10 mouse cellular contexts compared by ENCODE assay signal in the genomic region with DNA sequence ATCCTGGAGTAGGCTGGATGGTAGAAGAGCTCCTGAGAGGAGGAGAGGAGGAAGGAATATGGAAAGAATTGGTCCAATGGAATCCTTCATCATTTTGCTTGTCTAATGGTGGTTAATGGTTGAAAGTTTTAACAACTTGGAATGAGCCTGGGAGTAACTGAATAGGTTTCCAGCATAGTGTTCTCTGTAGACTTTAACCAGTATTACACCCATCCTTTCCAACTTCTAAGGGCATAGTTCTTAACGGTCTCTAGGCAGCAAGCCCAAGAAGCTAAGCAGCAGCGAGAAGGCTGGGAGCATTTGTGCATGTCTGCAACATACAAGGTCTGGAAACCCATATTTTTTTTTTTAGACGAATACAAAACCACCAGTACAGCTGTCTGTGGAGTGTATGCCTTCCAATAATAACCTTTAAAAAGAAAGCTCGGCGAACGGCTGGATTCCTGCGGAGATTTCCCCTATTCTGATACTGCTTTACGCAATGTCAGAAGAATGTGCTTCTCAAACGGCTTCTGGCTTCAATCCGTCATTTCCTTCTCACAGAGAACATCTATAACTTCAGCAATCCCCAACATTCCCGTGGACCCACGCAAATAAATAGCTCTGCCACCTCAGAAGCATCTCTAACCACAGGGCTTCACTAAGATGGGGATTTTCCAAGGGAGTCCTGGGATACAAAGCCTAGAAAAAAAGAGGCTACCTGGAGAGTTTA. TPM values are rescaled to one million over a fixed set of nuclear protein-coding genes. Genes with fewer than 3 reads are reported as not detected.
A peak's percentile ranks its signal among the peaks of the same experiment; 100 is the strongest.
DNase-seq lines count a peak whose midpoint lies in the region; ATAC-seq and TF ChIP-seq lines count a peak whose summit lies in the region.
"Had no signal": no experiment of that assay in that cellular context is flagged by ENCODE, and none has a peak within 500 bp of the region (broad histone marks: within the 10 kb centered on the region; RNA-seq: fewer than 3 reads in every experiment).

No protein-coding gene starts in this region.

- DNase-seq in heart, adult 11 months, result peak; percentile 84
- DNase-seq in heart, postnatal 4 days, result no peak
- no peak for DNase-seq in lung, postnatal 25 days (ENCODE audit: low spot score)
- DNase-seq in kidney, adult 2 months, result peak; percentile 86
- no peak for DNase-seq in adrenal gland, postnatal 36 days
- no peak for DNase-seq in embryo, embryonic 10 days (ENCODE audit: low spot score)

- H3K4me3 ChIP-seq in lung, embryonic 16.5 days (ENCODE audit: low read length), result peak overlapping the region; percentile 6; the same call in 1 of the 2 replicates
- H3K4me3 ChIP-seq in kidney, adult 2 months (ENCODE audit: insufficient read depth, low read depth, low read length), result peak overlapping the region; percentile 37
- peak overlapping the region; percentile 6 for H3K4me3 ChIP-seq in stomach, embryonic 16.5 days (replicated peaks; ENCODE audit: low read length)
- H3K4me3 ChIP-seq: midbrain, embryonic 13.5 days had no signal

- H3K9ac ChIP-seq in lung, embryonic 16.5 days (ENCODE audit: low read length), result no peak overlapping the region
- H3K9ac ChIP-seq in stomach, embryonic 16.5 days (ENCODE audit: low read length), result no peak overlapping the region
- H3K9ac ChIP-seq: midbrain, embryonic 13.5 days had no signal

- H3K36me3 ChIP-seq in lung, embryonic 16.5 days (ENCODE audit: control insufficient read depth, insufficient read depth, low read length), result no peaks in the 10 kb centered on the region
- H3K36me3 ChIP-seq in kidney, adult 2 months (ENCODE audit: control insufficient read depth, insufficient read depth, low read length), result no peaks in the 10 kb centered on the region
- no peaks in the 10 kb centered on the region for H3K36me3 ChIP-seq in stomach, embryonic 16.5 days (ENCODE audit: control insufficient read depth, insufficient read depth, low read length)
- H3K36me3 ChIP-seq: midbrain, embryonic 13.5 days had no signal

- no peaks in the 10 kb centered on the region for H3K27me3 ChIP-seq in lung, embryonic 16.5 days (ENCODE audit: control insufficient read depth, insufficient read depth, low read depth, low read length)
- no peaks in the 10 kb centered on the region for H3K27me3 ChIP-seq in kidney, adult 2 months (replicated peaks; ENCODE audit: control insufficient read depth, insufficient read depth, low read length)
- no peaks in the 10 kb centered on the region for H3K27me3 ChIP-seq in stomach, embryonic 16.5 days (ENCODE audit: control insufficient read depth, insufficient read depth, low read length)
- H3K27me3 ChIP-seq: midbrain, embryonic 13.5 days had no signal

- TF ChIP-seq CTCF in kidney, adult 2 months (conservative IDR thresholded peaks at IDR 0.05; ENCODE audit: insufficient read depth, insufficient read length, low read depth, low read length), result no peak

- no peak overlapping the region for H3K27ac ChIP-seq in lung, embryonic 16.5 days (ENCODE audit: low read length)
- peak overlapping the region; percentile 78 for H3K27ac ChIP-seq in kidney, adult 2 months (ENCODE audit: insufficient read depth, low read depth, low read length)
- H3K27ac ChIP-seq in stomach, embryonic 16.5 days (ENCODE audit: low read length), result no peak overlapping the region; the same call in 1 of the 2 replicates
- H3K27ac ChIP-seq: midbrain, embryonic 13.5 days had no signal

- ATAC-seq in lung, embryonic 16.5 days (ENCODE audit: low read depth), result no peak
- no peak for ATAC-seq in stomach, embryonic 16.5 days (ENCODE audit: insufficient read depth, low FRiP score)
- ATAC-seq: inflammation-experienced regulatory T-cells, adult 6 months; midbrain, embryonic 13.5 days had no signal

- H3K4me1 ChIP-seq in lung, embryonic 16.5 days (replicated peaks; ENCODE audit: control insufficient read depth, insufficient read depth, low read length), result peaks cover 10% of the 10 kb centered on the region; the same call in 1 of the 2 replicates
- H3K4me1 ChIP-seq in kidney, adult 2 months (ENCODE audit: control insufficient read depth, insufficient read depth, low read length), result peaks cover 28% of the 10 kb centered on the region
- H3K4me1 ChIP-seq in stomach, embryonic 16.5 days (ENCODE audit: control insufficient read depth, insufficient read depth, low read length), result peaks cover 10% of the 10 kb centered on the region; the same call in 1 of the 2 replicates

- 56% methylated on average over 12 of the region's 12 CpGs for WGBS in lung, embryonic 16.5 days
- WGBS in kidney, adult 2 months, result 37% methylated on average over 12 of the region's 12 CpGs
- WGBS in stomach, embryonic 16.5 days, result 65% methylated on average over 12 of the region's 12 CpGs

- H3K9me3 ChIP-seq in lung, embryonic 16.5 days (ENCODE audit: control insufficient read depth, low read length), result no peaks in the 10 kb centered on the region
- no peaks in the 10 kb centered on the region for H3K9me3 ChIP-seq in stomach, embryonic 16.5 days (replicated peaks; ENCODE audit: control insufficient read depth, low read length)
- H3K9me3 ChIP-seq: midbrain, embryonic 13.5 days had no signal

- H3K4me2 ChIP-seq in lung, embryonic 16.5 days (ENCODE audit: low read depth, low read length), result peak overlapping the region; percentile 67
- H3K4me2 ChIP-seq in stomach, embryonic 16.5 days (ENCODE audit: low read depth, low read length), result peak overlapping the region; percentile 27
- H3K4me2 ChIP-seq: midbrain, embryonic 13.5 days had no signal

- TF ChIP-seq POLR2A in kidney, adult 2 months (IDR thresholded peaks at IDR 0.05; ENCODE audit: low read depth, low read length), result no peak

RNA-seq across cellular contexts. Expression of gene Snx7, which starts 1.9 kb away (rescaled TPM):
- 10 to 100 TPM; 16.0 to 19.0 TPM for total RNA-seq in heart, postnatal 4 days (2021)
- 64.7 and 66.3 TPM in 2 replicates for polyA plus RNA-seq in lung, embryonic 16.5 days (2015; fragmentation: Nextera tagmentation; extraction: Ambion mirVana)
- 53.9 and 59.0 TPM in 2 replicates for polyA plus RNA-seq in kidney, adult 2 months (2012; rRNA removed)
- 33.0 and 37.3 TPM in 2 replicates for polyA plus RNA-seq in stomach, embryonic 16.5 days (2015; fragmentation: Nextera tagmentation; extraction: Ambion mirVana)
- total RNA-seq in adrenal gland, postnatal 36 days (2021), result 10 to 100 TPM; 40.6 to 62.3 TPM

Comparison
In these comparisons a context has a peak if more than half of its experiments do, and no peak if none do; other contexts are left out.
1. DNase-seq: peak in heart, adult 11 months (single experiment) and kidney, adult 2 months (single experiment); none in heart, postnatal 4 days (single experiment), lung, postnatal 25 days (single experiment), adrenal gland, postnatal 36 days (0 of 2) and embryo, embryonic 10 days (single experiment).
2. Peak in every context shown above with its lines, with median percentiles within 50 percentile points of each other: H3K4me3 ChIP-seq.